Mouse (Mus musculus) megakaryocyte, embryonic 14.5 days (primary cell): ENCODE results near the gene Gm21974.

Experiments
- FLI1 ChIP-seq: IDR thresholded peaks from 2 replicates; pipeline ENCODE4 v1.6.1; 2012; ENCODE audit warnings: low read length, inconsistent platforms, mixed read lengths
- GATA1 ChIP-seq: IDR thresholded peaks from 3 replicates; pipeline ENCODE4 v1.6.1; 2012; ENCODE audit warnings: mixed read lengths, low read length, inconsistent platforms, borderline replicate concordance

DNA sequence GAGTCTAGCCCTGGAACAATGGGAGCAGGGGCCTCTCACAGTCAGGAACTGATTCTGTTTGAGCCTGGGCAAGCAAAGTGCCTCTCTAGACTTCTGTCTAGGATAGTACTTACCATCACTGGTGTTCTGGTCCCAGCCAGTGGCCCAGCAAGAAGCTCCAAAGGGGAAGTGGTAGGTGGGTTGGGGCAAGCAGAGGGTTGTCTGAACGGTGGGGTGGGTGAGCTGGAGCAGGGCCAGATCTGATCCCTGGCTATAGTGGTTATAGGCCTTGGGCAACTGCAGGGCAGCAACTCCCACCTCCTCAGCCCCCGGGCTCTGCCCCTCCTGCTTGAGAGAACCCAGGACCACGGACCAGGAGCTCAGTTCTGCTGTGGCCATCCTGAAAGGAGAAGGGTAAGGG, 6.4 kb downstream of the Gm21974 start:
- TF ChIP-seq FLI1 (no peak), GATA1 (no peak)
